8 mouse cellular contexts compared by ENCODE assay signal in genomic region chr13:23551146-23551834, GRCm38 (mm10). TPM values are rescaled to one million over a fixed set of nuclear protein-coding genes. Genes with fewer than 3 reads are reported as not detected.
DNase-seq lines count a peak whose midpoint lies in the region; ATAC-seq lines count a peak whose summit lies in the region.
"Not testable (repeated sequence)": the region's sequence is repeated elsewhere in the genome, so short reads cannot be mapped to it uniquely, and the experiment has no call there.

Gene Hist1h4f, minus strand, starts transcription at chr13:23551648.

- peak within 1 kb of the TSS; percentile 76 for H3K27ac ChIP-seq in hindbrain, embryonic 16.5 days (ENCODE audit: low read depth, low read length)

- H3K4me2 ChIP-seq in hindbrain, embryonic 16.5 days (ENCODE audit: low read length): peak within 1 kb of the TSS; percentile 66

- DNase-seq in ZHBTc4 (ENCODE audit: low read depth, low spot score): peak; percentile 96
- DNase-seq in cerebellum, postnatal 4 days (ENCODE audit: low spot score in 2 of 2): peak; percentile 65 to 88
- peak; percentile 78 for DNase-seq in gastrocnemius, adult 18-20 months (ENCODE audit: low spot score)
- DNase-seq in left cerebral cortex, adult 18-20 months (ENCODE audit: low spot score in 2 of 2): peak; percentile 83 to 94
- peak; percentile 92 to 93 for DNase-seq in lung, postnatal 4 days
- peak; percentile 98 for DNase-seq in retina, postnatal 1 day
- DNase-seq in thymus, postnatal 4 days: peak; percentile 87

- H3K9me3 ChIP-seq in hindbrain, embryonic 16.5 days (ENCODE audit: control insufficient read depth, low read length): not testable (repeated sequence)

- under 1% methylated on average over 47 of the region's 47 CpGs for WGBS in hindbrain, embryonic 16.5 days

- peak within 1 kb of the TSS; percentile 46 for H3K4me3 ChIP-seq in hindbrain, embryonic 16.5 days (ENCODE audit: low read length)

- H3K36me3 ChIP-seq in hindbrain, embryonic 16.5 days (ENCODE audit: control insufficient read depth, insufficient read depth, low read length): not testable (repeated sequence)

- H3K27me3 ChIP-seq in hindbrain, embryonic 16.5 days (replicated peaks; ENCODE audit: control insufficient read depth, insufficient read depth, low read length): not testable (repeated sequence)

- H3K4me1 ChIP-seq in hindbrain, embryonic 16.5 days (ENCODE audit: control insufficient read depth, insufficient read depth, low read depth, low read length): peaks cover 11% of the 10 kb centered on the region

- ATAC-seq in hindbrain, embryonic 16.5 days: peak; percentile 95

- H3K9ac ChIP-seq in hindbrain, embryonic 16.5 days (ENCODE audit: low read depth, low read length): peak within 1 kb of the TSS; percentile 63

RNA-seq across cellular contexts. Expression of gene Hist1h4f, which starts in this region (rescaled TPM):
- 10 to 100 TPM in 1 of 2 experiments, 1 to 10 TPM in 1; 8.3 to 12.3 TPM for total RNA-seq in gastrocnemius, adult 18-20 months (2021)
- polyA plus RNA-seq in hindbrain, embryonic 16.5 days (2015; fragmentation: Nextera tagmentation; extraction: Ambion mirVana): 0.59 TPM in 1 of 2 replicates, not detected in the other
- 100 to 1,000 TPM; 168 to 177 TPM for total RNA-seq in left cerebral cortex, adult 18-20 months (2021)

Comparison
In these comparisons a context has a peak if more than half of its experiments do, and no peak if none do; other contexts are left out.
1. Peak in every context shown above with its lines: DNase-seq, ATAC-seq, H3K4me3 ChIP-seq and H3K27ac ChIP-seq.
2. RNA of gene Hist1h4f (total RNA-seq): 168 to 177 TPM in left cerebral cortex, adult 18-20 months; 8.3 to 12.3 TPM in gastrocnemius, adult 18-20 months; every median in the first group is over 10 times any median in the second.
3. Peak in ATAC-seq, H3K4me3 ChIP-seq, H3K27ac ChIP-seq, H3K9ac ChIP-seq and H3K4me2 ChIP-seq in hindbrain, embryonic 16.5 days; RNA of the gene not detected or under 1 TPM.